Mouse (Mus musculus) brain, embryonic 18.5 days (tissue): Measurements from ENCODE around the gene Fam47e.
"Not testable (repeated sequence)": the region's sequence is repeated elsewhere in the genome, so short reads cannot be mapped to it uniquely, and the experiment has no call there.

Experiments
- DNase-seq: peaks from one replicate; pipeline ENCODE4 v3.0.0-alpha.2; 2012; ENCODE audit warnings: low read depth, low spot score

Fam47e gene

GRCm38 (mm10) chr5:92554891-92555511 lies at the start of gene Fam47e:
TSS of gene Fam47e (plus strand) at chr5:92555069.
- no peak for DNase-seq

- DNase-seq = peak; percentile 82
Measured at GRCm38 (mm10) chr5:92505402-92505865, 49.4 kb upstream of the Fam47e start.

- DNase-seq = no peak
Measured at GRCm38 (mm10) chr5:92506301-92506729, 48.6 kb upstream of the Fam47e start.

GRCm38 (mm10) chr5:92506733-92507132 lies 48.1 kb upstream of the Fam47e start, which contains the start of gene Scarb2:
TSS of gene Scarb2 (minus strand) at chr5:92506833.
- DNase-seq = no peak

- DNase-seq = no peak
Measured at GRCm38 (mm10) chr5:92508853-92509252, 46.0 kb upstream of the Fam47e start.

GRCm38 (mm10) chr5:92511256-92511655 lies 43.6 kb upstream of the Fam47e start:
- no peak for DNase-seq

GRCm38 (mm10) chr5:92512066-92512465 lies 42.8 kb upstream of the Fam47e start:
- DNase-seq = no peak

- DNase-seq = not testable (repeated sequence)
Measured at GRCm38 (mm10) chr5:92521131-92521530, 33.7 kb upstream of the Fam47e start.

GRCm38 (mm10) chr5:92524821-92525258 lies 30.0 kb upstream of the Fam47e start:
- DNase-seq = no peak

- DNase-seq = no peak
Measured at GRCm38 (mm10) chr5:92539698-92540097, 15.2 kb upstream of the Fam47e start.

GRCm38 (mm10) chr5:92552611-92553010 lies 2.3 kb upstream of the Fam47e start:
- DNase-seq = no peak

GRCm38 (mm10) chr5:92553939-92554338 lies 930 bp upstream of the Fam47e start:
- DNase-seq = no peak

GRCm38 (mm10) chr5:92554443-92554842 lies 426 bp upstream of the Fam47e start:
- DNase-seq = no peak

GRCm38 (mm10) chr5:92555905-92556304 lies 1.0 kb downstream of the Fam47e start:
- no peak for DNase-seq

- DNase-seq = no peak
Measured at GRCm38 (mm10) chr5:92557508-92557907, 2.6 kb downstream of the Fam47e start.

GRCm38 (mm10) chr5:92560201-92560600 lies 5.3 kb downstream of the Fam47e start:
- DNase-seq = no peak

- no peak for DNase-seq
Measured at GRCm38 (mm10) chr5:92562002-92562401, 7.1 kb downstream of the Fam47e start.

GRCm38 (mm10) chr5:92571232-92571631 lies 16.4 kb downstream of the Fam47e start:
- DNase-seq = no peak

GRCm38 (mm10) chr5:92579559-92579958 lies 24.7 kb downstream of the Fam47e start:
- no peak for DNase-seq

GRCm38 (mm10) chr5:92585932-92586331 lies 31.1 kb downstream of the Fam47e start:
- no peak for DNase-seq

GRCm38 (mm10) chr5:92595026-92595425 lies 40.2 kb downstream of the Fam47e start:
- no peak for DNase-seq

GRCm38 (mm10) chr5:92596865-92597264 lies 42.0 kb downstream of the Fam47e start:
- no peak for DNase-seq

GRCm38 (mm10) chr5:92599030-92599429 lies 44.2 kb downstream of the Fam47e start:
- no peak for DNase-seq
